Mouse (Mus musculus) embryonic facial prominence, embryonic 15.5 days (tissue): Measurements from ENCODE around the gene Irs4. TPM values are rescaled to one million over a fixed set of nuclear protein-coding genes. Genes with fewer than 3 reads are reported as not detected.

Source experiments
- ATAC-seq: fragments of 200-750 bp; cut with Nextera tagmentation; 2 replicates; pipeline ENCODE4 v1.8.0; 2017; ENCODE audit warnings: low read depth, moderate TSS enrichment; ENCODE audit not compliant: insufficient number of reproducible peaks, low FRiP score, low TSS enrichment
- H3K27ac ChIP-seq: fragments of 300-500 bp; sonication (generic); replicated peaks from 2 replicates; pipeline ENCODE4 v1.5.1; 2015; ENCODE audit warnings: mild to moderate bottlenecking, inconsistent platforms
- H3K27me3 ChIP-seq: fragments of 300-500 bp; sonication (generic); 2 replicates; pipeline ENCODE4 v1.6.1; 2015; ENCODE audit warnings: inconsistent platforms
- H3K36me3 ChIP-seq: fragments of 300-500 bp; sonication (generic); 2 replicates; pipeline ENCODE4 v1.6.1; 2015; ENCODE audit warnings: mild to moderate bottlenecking, inconsistent platforms
- H3K4me1 ChIP-seq: fragments of 300-500 bp; sonication (generic); 2 replicates; pipeline ENCODE4 v1.6.1; 2015; ENCODE audit warnings: inconsistent platforms
- H3K4me2 ChIP-seq: fragments of 300-500 bp; sonication (generic); replicated peaks from 2 replicates; pipeline ENCODE4 v1.6.1; 2015; ENCODE audit warnings: mild to moderate bottlenecking, inconsistent platforms
- H3K4me3 ChIP-seq: fragments of 300-500 bp; sonication (generic); replicated peaks from 2 replicates; pipeline ENCODE4 v1.5.1; 2015; ENCODE audit warnings: mild to moderate bottlenecking, inconsistent platforms
- H3K9ac ChIP-seq: fragments of 300-500 bp; sonication (generic); 2 replicates; pipeline ENCODE4 v1.6.1; 2015; ENCODE audit warnings: inconsistent platforms
- H3K9me3 ChIP-seq: fragments of 300-500 bp; sonication (generic); replicated peaks from 2 replicates; pipeline ENCODE4 v1.6.1; 2016; ENCODE audit warnings: inconsistent platforms
- WGBS: fragments of 180-500 bp; shearing (Covaris S2); methylation state at CpG from one replicate; pipeline ENCODE4 v1.1.7; 2015; 5-methylcytosine and 5-hydroxymethylcytosine counted together
- polyA plus RNA-seq: library from polyadenylated mRNA; unstranded; fragments of >200 nt; fragmentation: Nextera tagmentation; extraction: Ambion mirVana; gene quantifications from 2 replicates; pipeline ENCODE4 v1.2.1, GENCODE M21; 2015

Irs4 gene
- polyA plus RNA-seq = 0.11 and 0.13 TPM in 2 replicates

DNA sequence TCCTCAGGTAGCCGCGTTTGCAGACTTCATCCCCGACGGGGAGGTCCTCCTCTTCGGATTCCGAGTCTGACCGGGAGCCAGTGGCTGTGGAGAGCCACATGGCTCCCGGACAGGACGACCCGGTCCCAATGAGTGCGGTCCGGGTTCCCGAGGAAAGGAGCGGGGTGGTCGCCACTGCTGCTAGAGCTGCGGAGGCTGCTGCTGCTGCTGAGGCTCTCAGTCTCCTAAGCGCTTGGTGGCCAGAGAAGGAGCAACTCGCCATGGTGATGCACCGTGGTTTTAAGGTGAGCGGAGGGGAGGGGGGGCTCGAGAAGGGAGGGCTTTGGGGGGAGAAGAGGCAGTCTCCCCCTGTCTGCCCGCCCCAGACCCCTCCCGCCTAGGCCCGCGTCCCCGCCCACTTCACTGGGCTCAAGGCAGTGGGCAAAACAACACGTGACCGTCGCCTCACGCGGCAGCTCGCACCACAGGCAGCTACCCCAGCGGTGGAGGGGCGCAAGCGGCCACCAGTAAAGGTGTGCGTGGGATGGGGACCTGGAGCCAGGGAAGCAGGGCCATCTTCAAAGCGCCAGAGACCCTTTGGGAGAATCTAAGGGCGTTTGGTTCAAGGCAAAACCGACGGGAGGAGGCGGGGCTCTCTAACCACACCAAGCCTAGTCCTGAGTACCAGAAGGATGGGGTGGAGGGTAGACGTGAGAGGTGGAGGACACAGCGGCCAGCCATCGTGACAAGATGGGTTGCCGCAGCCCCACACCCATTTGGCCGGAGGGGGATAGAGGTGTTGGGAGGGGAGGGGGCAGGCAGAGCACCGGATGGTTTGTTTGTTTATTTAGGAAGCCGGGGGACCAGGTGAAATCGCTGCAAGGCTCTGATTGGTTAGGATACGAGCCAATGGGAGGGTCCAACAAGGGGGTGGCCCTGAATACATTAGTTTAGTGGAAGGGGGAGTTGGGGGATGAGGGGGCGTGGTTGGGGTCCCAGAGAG lies at the start of gene Irs4:
Gene Irs4 (minus strand): TSS at position 327 of the 982 bp plus-strand sequence.
- Histone ChIP-seq H3K9me3 (no peaks in the 10 kb centered on the region), H3K9ac (no peak within 1 kb of the TSS), H3K4me3 (peak within 1 kb of the TSS; percentile 38), H3K4me1 (0 out of 2 replicates have a peak, but pooled peaks cover 20% of the 10 kb centered on the region), H3K4me2 (peak within 1 kb of the TSS; percentile 57), H3K36me3 (no peaks in the 10 kb centered on the region), H3K27me3 (peaks cover 67% of the 10 kb centered on the region), H3K27ac (no peak within 1 kb of the TSS)
- ATAC-seq = peak; percentile 29; the same call in 1 of the 2 replicates
- 18% methylated on average over 46 of the region's 51 CpGs for WGBS

DNA sequence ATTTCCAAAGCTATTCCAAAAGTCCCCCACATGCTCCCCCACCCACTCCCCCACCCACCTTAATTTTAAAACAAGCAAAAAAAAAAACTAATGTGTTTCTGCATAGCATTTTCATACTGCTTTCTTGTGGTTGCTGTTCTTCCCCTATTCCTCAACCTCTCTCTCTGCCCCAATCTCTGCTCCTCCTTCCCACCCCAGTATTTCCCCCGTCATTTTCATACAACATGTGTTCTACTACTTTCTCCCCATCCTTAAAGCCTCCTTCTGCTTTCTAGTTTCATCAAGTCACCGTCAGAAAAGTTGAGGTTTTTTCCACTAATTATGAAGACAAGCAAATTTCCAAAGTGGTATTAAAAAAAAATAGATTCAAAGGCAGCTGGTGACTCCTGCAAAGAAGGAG lies 25.3 kb upstream of the Irs4 start:
- no peaks in the 10 kb centered on the region for H3K9me3 ChIP-seq
- H3K9ac ChIP-seq = no peak overlapping the region
- H3K36me3 ChIP-seq = no peaks in the 10 kb centered on the region
- ATAC-seq = no peak
- WGBS = 42% methylated on average over 2 of the region's 2 CpGs
- no peak overlapping the region for H3K27ac ChIP-seq
- no peaks in the 10 kb centered on the region for H3K4me1 ChIP-seq
- H3K4me2 ChIP-seq = no peak overlapping the region
- no peak overlapping the region for H3K4me3 ChIP-seq
- no peaks in the 10 kb centered on the region for H3K27me3 ChIP-seq

DNA sequence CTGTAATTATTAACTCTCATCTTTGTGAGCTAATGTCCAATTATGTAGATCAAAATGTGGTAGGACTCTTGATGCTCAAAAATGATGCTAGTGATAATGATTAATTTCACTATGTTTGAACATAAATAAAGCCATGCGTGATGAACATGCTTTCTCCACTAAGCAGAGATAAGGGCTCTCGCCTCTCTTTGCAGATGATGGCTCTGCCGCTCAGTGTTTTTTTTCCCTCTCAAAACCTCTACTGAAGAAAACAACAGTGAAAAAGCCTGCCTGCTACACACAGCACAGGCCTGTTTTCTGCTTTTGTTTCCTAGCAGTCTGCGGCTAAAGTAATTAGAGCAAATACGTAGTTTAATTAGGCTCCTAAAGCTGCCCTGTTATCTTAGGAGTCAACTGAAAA lies 4.5 kb upstream of the Irs4 start:
- ATAC-seq = no peak
- no peak overlapping the region for H3K4me3 ChIP-seq
- no peaks in the 10 kb centered on the region for H3K9me3 ChIP-seq
- H3K27me3 ChIP-seq = peaks cover 26% of the 10 kb centered on the region
- H3K27ac ChIP-seq = no peak overlapping the region
- no peak overlapping the region for H3K9ac ChIP-seq
- 57% methylated on average over 5 of the region's 5 CpGs for WGBS
- H3K4me1 ChIP-seq = 0 out of 2 replicates have a peak, but pooled peaks cover 10% of the 10 kb centered on the region
- no peak overlapping the region for H3K4me2 ChIP-seq
- H3K36me3 ChIP-seq = no peaks in the 10 kb centered on the region

DNA sequence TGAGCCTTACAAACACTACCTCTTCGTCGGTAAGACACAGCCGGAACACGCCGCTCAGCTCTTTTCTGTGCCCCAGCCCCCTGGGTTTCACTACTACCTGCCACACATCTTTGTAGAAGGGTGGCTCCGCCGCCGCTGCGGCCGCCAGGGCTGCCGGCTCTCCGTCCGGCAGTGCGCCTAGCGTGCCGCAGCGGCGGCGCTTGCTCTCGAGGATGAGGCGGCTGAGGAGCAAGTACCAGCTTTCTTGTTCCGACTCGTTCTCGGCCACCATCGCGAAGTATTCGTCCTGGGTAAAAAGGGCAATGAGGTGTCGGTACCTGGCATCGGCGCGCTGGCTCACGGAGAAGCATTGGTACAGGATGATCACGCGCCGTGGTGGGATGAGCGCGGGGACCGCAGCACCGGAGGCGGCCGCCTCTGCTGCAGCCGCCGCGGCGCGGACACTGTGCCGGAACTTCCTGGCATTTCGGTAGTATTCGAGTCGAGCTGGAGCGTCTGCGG lies 622 bp downstream of the Irs4 start:
- Histone ChIP-seq H3K9ac (no peak overlapping the region), H3K4me1 (0 out of 2 replicates have a peak, but pooled peaks cover 20% of the 10 kb centered on the region), H3K4me3 (peak overlapping the region; percentile 38), H3K27ac (no peak overlapping the region), H3K36me3 (no peaks in the 10 kb centered on the region), H3K4me2 (peak overlapping the region; percentile 57), H3K27me3 (peaks cover 74% of the 10 kb centered on the region), H3K9me3 (no peaks in the 10 kb centered on the region)
- no peak for ATAC-seq
- WGBS = 25% methylated on average over 52 of the region's 52 CpGs

DNA sequence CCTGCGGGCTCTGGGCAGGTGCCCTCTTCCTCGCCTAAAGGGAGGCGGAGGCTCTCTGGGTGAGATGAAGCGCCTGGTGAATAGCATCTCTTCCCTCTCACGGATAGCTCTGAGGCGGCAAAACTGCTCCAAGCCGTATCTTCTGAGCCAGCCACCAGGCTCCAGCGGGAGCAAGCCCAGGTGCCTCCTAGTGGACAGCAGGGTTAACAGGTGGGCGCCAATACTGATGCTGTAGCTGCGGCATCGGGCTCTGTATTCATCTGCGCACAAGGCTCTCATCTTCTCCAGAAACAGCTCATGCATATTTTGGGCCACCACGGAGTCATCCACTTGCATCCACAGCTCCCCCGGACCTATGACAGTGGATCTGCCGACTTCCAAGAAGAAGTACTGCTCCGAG lies 1.1 kb downstream of the Irs4 start:
- Histone ChIP-seq H3K27me3 (peaks cover 74% of the 10 kb centered on the region), H3K36me3 (no peaks in the 10 kb centered on the region), H3K27ac (no peak overlapping the region), H3K9ac (no peak overlapping the region), H3K4me3 (peak overlapping the region; percentile 38), H3K4me2 (peak overlapping the region; percentile 57), H3K4me1 (0 out of 2 replicates have a peak, but pooled peaks cover 20% of the 10 kb centered on the region), H3K9me3 (no peaks in the 10 kb centered on the region)
- 21% methylated on average over 16 of the region's 16 CpGs for WGBS
- ATAC-seq = no peak

DNA sequence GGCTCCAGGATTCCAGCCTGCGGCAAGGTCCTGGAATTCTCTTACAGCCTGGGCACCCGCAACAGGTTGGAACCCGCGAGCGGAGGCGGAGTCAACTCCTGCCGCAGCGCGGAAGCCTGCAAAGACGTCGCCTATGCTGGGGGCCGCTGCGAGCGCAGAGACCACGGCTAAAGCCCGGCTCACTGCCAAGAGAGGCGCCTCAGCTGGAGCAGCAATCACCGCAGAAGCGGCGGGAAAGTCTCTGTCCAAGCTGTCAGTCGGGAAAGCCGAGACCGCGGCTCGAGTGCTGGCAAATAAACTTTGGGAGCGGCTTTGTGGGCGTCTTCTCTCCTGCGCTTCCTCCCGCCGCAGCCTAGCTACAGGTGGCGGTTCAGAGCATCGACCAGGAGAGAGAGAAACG lies 3.3 kb downstream of the Irs4 start:
- no peak for ATAC-seq
- Histone ChIP-seq H3K9ac (no peak overlapping the region), H3K27ac (no peak overlapping the region), H3K9me3 (no peaks in the 10 kb centered on the region), H3K36me3 (no peaks in the 10 kb centered on the region), H3K4me2 (peak overlapping the region; percentile 60), H3K4me3 (peak overlapping the region; percentile 37), H3K27me3 (peaks cover 65% of the 10 kb centered on the region), H3K4me1 (0 out of 2 replicates have a peak, but pooled peaks cover 20% of the 10 kb centered on the region)
- WGBS = 9% methylated on average over 33 of the region's 33 CpGs

Other genes with a start within 250 kb of the Irs4 start
- 10.4 and 10.6 TPM in 2 replicates for gene Col4a5, start 249.9 kb downstream of the Irs4 start, polyA plus RNA-seq
- not detected in 2 replicates for gene Gm15294, start 150.0 kb upstream of the Irs4 start, polyA plus RNA-seq